Mouse (Mus musculus): Measurements from ENCODE around the gene Larp6.
A peak's percentile ranks its signal among the peaks of the same experiment; 100 is the strongest.

The Larp6 gene

DNA sequence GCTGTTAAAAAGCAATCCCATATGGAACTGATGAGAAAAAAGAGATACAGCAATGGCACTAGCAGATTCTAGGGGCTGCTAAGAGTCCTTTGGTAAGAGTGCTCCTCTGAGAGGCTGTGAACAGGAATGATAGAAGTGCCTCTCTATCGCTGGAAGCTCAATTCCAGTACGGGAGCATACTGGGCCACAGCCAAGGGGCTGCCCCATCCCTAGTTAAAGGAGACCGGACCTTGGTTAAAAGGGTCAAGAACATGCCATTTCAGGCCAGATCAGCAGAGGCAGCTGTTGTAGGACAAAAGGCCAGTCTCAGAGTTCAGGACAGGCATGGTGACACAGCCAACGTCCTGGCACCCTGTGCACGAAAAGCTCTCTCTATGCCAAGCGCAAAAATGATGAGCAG lies 1.4 kb downstream of the Larp6 start:
- DNase-seq (ENCODE audit: low spot score in 2 of 2): no peak

DNA sequence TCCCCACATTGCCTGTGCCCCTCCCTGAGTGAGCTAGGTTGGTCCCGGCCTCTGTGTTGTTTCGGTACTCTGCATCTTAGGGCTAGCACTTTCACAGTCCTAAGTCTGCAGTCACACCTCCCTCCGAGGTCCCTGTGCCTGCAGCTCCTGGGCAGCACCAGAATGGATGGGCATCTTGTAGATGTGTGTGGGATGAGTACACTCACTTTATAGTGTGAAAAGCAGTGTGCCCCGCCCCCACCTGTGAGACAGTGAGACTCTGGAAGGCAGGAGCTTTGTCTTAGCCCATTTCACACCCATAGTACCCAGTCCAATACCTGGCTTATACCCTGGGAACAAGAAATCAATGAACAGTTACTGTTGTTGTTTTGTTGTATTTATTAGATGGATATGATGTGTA lies 2.5 kb downstream of the Larp6 start:
- peak in 1 of 2 experiments; percentile 28 for DNase-seq (ENCODE audit: low spot score in 2 of 2)

DNA sequence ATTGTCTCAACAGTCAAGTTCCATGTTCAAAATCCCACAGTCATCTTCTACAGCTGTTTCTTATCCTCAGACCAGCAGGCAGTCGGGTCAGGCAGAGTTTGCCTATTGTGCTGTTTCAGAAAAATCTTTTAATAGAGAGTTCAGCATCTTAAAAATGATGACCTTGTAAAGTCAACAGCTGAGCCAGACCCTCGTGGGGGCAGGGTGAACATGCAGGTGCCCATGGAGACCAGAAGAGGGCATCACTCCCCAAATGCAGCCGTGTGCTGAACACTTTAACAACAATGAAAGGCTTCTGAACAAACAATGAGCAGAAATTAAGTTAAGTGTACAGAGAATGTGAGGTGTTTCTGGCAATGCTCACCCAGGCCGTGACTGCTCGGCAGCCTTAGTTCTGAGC lies 3.0 kb downstream of the Larp6 start:
- no peak for DNase-seq (ENCODE audit: low spot score in 2 of 2)

GRCm38 (mm10) chr9:60718284-60718683 lies 5.5 kb downstream of the Larp6 start:
- DNase-seq (ENCODE audit: low spot score in 2 of 2): no peak

DNA sequence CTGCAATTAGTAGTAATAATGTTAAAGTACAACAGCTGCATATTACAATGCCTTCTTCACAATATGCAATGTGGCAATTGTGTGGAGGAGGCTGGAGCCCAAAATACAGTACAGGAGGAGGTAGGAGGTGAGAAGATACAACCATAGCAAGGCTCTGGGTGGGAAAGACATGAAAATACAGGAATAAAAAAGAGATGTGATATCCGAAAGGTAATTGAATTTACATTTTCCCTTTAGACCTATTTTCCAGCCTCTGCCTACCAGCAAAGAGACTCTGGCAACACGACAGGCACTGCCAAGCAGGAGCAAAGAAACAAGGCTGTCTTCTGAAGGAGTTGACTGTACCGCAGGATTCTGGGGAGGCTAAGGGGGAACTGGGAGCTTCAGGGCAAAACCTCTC lies 6.9 kb downstream of the Larp6 start:
- DNase-seq (ENCODE audit: low spot score in 2 of 2): no peak

GRCm38 (mm10) chr9:60724968-60725367 lies 12.2 kb downstream of the Larp6 start:
- no peak for DNase-seq (ENCODE audit: low spot score in 2 of 2)

DNA sequence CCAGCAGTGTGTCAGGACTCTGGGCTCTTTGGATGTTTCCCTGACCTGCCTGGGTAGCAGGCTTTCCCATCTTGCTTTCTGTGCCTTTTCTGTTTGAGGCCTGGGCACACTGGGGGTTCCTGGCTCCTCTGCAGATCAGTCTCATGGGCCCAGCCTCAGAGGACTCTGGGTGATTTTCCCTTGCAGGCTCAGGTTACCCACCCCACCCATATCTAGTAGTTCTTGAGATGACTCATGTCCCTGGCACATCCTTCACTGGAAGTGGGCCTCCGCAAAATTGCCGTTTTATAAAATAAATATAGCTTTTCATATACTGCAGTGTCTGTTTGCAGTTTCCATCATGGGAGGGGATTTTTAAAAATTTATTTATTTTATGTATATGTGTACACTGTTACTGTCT lies 21.5 kb downstream of the Larp6 start:
- DNase-seq (ENCODE audit: low spot score in 2 of 2): no peak

DNA sequence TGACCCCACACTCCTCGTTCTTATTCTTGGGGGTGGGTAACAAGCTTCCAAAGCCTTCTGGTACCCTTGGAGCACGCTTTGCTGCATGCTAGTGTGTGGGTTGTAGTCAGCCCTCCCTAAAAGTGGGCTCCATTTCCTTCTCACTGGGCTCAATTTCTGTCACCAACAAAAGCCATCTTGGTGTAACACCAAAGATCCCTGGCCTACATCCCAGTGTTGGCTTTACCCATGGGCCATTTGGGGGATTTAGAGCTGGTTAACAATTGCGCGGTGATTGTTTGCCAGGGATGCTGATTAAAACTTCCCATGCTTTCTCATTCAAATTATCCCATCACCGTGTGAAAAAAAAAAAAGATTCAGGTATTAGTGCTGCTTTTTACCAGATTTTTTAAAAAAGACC lies 26.3 kb downstream of the Larp6 start:
- DNase-seq (ENCODE audit: low spot score in 2 of 2): no peak

- no peak for DNase-seq (ENCODE audit: low spot score in 2 of 2)
Measured at GRCm38 (mm10) chr9:60741436-60741835, 28.6 kb downstream of the Larp6 start.

GRCm38 (mm10) chr9:60742516-60742915 lies 29.7 kb downstream of the Larp6 start:
- DNase-seq (ENCODE audit: low spot score in 2 of 2): no peak

DNA sequence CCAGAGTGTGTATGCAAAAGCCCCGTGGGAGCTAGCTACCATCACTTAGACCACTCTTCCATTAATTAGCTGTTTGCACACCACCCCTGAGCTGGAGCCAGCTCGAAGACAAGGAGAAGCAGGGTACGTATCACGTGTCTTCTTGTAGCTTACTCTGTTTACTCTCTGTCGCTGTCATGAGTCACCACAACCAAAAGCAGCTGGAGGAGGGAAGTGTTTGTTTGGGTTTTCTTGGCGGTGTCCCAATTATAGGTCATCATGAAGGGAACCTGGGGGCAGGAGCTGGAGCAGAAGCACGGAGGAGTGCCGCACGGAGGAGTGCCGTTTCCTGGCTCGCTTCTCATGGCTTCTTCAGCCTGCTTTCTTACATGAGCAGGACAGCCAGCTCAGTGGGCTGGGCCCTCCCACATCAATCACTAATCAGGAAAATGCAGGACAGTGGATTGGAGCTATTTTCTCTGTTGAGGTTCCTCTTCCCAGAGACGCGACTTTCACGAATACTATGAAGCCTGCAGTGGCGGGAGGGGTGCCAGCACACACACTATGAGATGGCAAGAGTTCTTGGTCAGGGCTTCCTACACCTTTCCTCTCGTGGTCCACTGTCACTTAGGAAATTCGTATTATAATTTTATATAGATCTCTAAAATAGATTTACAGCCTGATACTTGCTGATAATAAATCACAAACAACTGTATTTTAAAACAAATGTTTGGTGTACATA lies 30.6 kb downstream of the Larp6 start:
- DNase-seq (ENCODE audit: low spot score in 2 of 2): no peak

- peak in 1 of 2 experiments; percentile 52 for DNase-seq (ENCODE audit: low spot score in 2 of 2)
Measured at GRCm38 (mm10) chr9:60744171-60744969, 31.6 kb downstream of the Larp6 start.

DNA sequence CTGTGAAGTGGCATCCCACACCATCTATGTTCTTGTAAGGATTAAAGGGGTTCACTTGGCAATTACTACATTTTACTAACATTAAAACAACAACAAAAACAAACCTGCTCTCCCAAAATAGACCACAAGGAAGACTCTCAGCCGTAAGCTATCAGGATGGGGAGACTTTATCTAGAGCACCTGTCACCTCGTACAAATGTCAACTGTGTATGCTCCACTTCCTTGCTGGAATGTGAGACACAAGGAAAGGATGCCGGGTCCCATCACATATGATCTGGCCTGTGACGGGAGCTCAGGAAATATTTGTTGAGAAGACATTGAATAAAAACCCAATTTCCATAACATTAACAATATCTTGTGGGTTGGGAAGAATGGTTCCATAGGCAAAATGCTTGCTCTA lies 32.2 kb downstream of the Larp6 start:
- DNase-seq (ENCODE audit: low spot score in 2 of 2): no peak

DNA sequence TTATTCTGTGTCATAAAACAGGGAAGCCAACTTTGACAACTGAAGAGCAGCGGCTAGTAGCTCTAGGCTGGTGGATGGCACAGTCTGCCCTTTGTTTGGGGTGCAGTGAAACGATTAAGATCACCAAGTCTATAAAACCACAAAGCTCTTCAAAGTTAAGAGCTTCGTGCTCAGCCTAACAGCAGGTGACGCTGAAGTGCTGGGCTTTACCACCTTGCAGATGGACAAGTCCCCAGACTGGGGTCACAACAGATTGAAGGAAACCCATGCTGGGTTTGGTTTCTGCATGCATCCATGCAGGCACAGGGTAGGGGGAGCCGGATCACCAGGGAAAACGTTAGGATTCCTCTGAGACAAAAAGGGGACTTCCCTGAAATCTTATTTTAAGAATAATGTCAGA lies 33.8 kb downstream of the Larp6 start:
- DNase-seq (ENCODE audit: low spot score in 2 of 2): no peak

- no peak for DNase-seq (ENCODE audit: low spot score in 2 of 2)
Measured at GRCm38 (mm10) chr9:60747672-60748071, 34.9 kb downstream of the Larp6 start.

DNA sequence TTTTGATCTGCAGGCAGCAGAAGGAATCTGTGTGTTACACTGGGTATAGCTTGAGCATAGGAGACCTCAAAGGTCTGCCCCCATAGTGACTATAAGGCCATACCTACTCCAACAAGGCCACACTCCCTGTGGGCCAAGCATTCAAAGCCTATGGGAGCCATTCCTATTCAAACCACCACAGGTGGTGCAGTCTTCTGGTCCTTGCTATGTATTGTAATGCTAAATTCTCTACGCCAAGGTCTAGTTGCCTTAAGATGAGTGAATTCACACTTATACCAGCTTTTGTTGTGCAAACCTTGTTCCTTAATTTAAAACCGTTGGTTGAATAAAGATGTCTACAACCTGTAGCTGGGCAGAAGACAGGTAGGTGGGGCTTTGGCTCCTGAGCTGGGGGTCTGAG lies 35.4 kb downstream of the Larp6 start:
- DNase-seq (ENCODE audit: low spot score in 2 of 2): no peak

- DNase-seq (ENCODE audit: low spot score in 2 of 2): no peak
Measured at GRCm38 (mm10) chr9:60749105-60749504, 36.3 kb downstream of the Larp6 start.

DNA sequence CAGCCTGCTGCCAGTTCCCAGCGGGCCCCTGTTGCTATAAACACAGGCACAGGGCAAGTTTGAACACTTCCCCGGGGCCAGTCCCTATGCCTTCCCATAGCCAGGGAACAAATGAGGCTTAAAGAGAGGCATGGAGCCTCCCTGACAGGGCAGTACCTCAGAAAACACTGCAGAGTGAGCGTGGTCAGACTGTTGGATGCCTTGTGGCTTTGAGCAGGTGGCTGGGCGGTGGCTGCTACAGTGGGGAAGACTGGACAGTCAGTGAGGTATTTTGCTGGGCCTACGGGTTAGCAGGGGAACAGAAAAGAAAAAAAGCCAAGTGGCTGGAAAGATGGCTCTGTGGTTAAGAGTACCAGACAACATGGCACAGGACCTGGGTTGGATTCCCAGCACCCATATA lies 38.3 kb downstream of the Larp6 start:
- DNase-seq (ENCODE audit: low spot score in 2 of 2): no peak

DNA sequence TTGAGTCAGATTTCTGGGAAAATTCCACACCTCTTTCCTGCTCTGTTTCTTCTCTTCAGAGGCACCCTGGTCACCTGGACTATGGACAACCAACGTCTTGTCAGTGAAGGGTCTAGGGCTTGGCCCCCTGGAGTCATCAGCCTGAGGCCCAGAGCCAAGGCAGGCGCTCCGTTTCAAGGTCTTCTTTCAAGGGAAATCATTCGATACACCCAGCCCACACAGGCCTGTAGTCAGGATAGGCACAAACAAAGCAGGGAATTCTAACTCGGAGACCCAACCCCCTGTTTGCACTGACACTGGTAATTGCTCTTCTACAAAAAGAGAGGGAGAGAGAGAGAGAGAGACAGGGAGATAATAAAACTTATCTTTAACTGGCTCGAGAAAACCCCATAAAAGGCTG lies 39.2 kb downstream of the Larp6 start:
- DNase-seq (ENCODE audit: low spot score in 2 of 2): no peak

GRCm38 (mm10) chr9:60752636-60753035 lies 39.8 kb downstream of the Larp6 start:
- DNase-seq (ENCODE audit: low spot score in 2 of 2): no peak

GRCm38 (mm10) chr9:60756258-60756657 lies 43.5 kb downstream of the Larp6 start:
- DNase-seq (ENCODE audit: low spot score in 2 of 2): peak; percentile 52 to 53

DNA sequence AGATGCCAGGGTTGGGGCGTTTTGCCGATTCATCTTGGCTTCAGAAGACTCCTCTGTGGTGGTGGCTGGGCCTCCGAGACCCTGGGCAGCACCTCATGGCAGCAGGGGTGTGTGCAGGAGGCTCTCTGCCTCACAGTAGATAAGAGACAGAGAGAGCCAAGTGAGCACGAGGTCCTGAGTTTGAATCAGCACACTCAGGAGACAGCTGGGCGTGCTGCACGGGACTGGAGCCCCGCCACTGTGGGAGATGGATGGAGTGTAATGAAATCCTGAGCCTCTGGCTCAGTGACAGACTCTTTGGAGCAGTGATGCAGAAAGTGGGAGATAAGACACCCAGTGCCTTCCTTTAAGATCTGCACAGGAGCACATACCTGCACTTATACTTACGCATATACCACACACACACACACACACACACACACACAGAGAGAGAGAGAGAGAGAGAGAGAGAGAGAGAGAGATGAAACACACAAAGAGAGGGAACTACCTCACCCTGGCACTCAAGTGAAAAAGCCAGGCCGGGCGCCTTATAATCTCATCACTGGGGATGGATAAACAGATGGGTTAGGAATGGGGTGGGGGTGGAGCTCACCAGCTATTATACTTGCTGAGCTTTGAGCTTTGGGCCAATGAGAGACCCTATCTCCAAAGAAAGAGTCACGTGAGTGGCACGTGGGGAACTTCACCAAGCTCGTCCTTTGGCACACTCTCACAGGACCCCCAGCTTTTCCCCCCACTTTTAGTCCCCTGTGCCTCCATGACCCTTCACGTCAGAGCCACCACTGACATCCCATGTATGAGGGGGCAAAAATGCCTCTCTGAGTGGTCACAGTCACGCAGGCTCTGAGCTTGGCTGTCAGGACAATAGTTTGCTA lies 44.3 kb downstream of the Larp6 start:
- no peak for DNase-seq (ENCODE audit: low spot score in 2 of 2)
